Comparison of ENCODE assay signal across 1 mouse cellular context in genomic region chr2:32353836-32354235, GRCm38 (mm10).
TF ChIP-seq lines count a peak whose summit lies in the region.

No protein-coding gene starts in this region.

TF ChIP-seq in CH12.LX, 34 proteins besides CTCF, POLR2A, EP300 and RAD21:
- TF ChIP-seq GABPA (IDR thresholded peaks at IDR 0.05; ENCODE audit: insufficient replicate concordance, low read depth, low read length) (no peak), SIN3A (IDR thresholded peaks at IDR 0.05; ENCODE audit: low read length) (no peak), MXI1 (IDR thresholded peaks at IDR 0.05; ENCODE audit: low read depth, low read length) (no peak), RCOR1 (conservative IDR thresholded peaks at IDR 0.05; ENCODE audit: low read depth, low read length) (no peak), JUN (IDR thresholded peaks at IDR 0.05; ENCODE audit: insufficient read depth, low read depth, low read length) (no peak), ETS1 (conservative IDR thresholded peaks at IDR 0.05; ENCODE audit: low read depth, low read length) (no peak), ZNF384 (IDR thresholded peaks at IDR 0.05; ENCODE audit: low read depth, low read length) (no peak), CHD2 (IDR thresholded peaks at IDR 0.05; ENCODE audit: low read length) (no peak), HCFC1 (IDR thresholded peaks at IDR 0.05; ENCODE audit: low read depth, low read length) (no peak), MAX (IDR thresholded peaks at IDR 0.05; ENCODE audit: low read length) (no peak), BHLHE40 (IDR thresholded peaks at IDR 0.05; ENCODE audit: low read depth, low read length) (no peak), TBP (conservative IDR thresholded peaks at IDR 0.05; ENCODE audit: low read depth, low read length) (no peak), JUND (conservative IDR thresholded peaks at IDR 0.05; ENCODE audit: low read depth, low read length) (no peak), E2F4 (IDR thresholded peaks at IDR 0.05; ENCODE audit: insufficient replicate concordance, low read depth, low read length) (no peak), MAZ (IDR thresholded peaks at IDR 0.05; ENCODE audit: low read depth, low read length) (no peak), NRF1 (IDR thresholded peaks at IDR 0.05; ENCODE audit: low read depth, low read length) (no peak), USF2 (conservative IDR thresholded peaks at IDR 0.05; ENCODE audit: low read depth, low read length) (no peak), NELFE (IDR thresholded peaks at IDR 0.05; ENCODE audit: low read depth, low read length) (no peak)
